Mouse (Mus musculus): Measurements from ENCODE around the gene Bcl2a1d. TPM values are rescaled to one million over a fixed set of nuclear protein-coding genes. Genes with fewer than 3 reads are reported as not detected.

Gene Bcl2a1d
- 0.31 and 0.55 TPM in 2 replicates for polyA plus RNA-seq (2021; fragmentation: Nextera tagmentation)
- long read RNA-seq, experiment 1, result 0 reads
- long read RNA-seq, experiment 2, result 0 reads

GRCm38 (mm10) chr9:88731728-88732127, at the start of gene Bcl2a1d:
Gene Bcl2a1d (minus strand): TSS chr9:88731914.

GRCm38 (mm10) chr9:88719989-88720537, 11.7 kb downstream of the Bcl2a1d start, which contains the start of gene Mthfsl:
Gene Mthfsl (minus strand): TSS chr9:88720296.

Other genes with a start within 250 kb of the Bcl2a1d start
- 13.5 and 16.0 TPM in 2 replicates for gene Syncrip, start 249.3 kb downstream of the Bcl2a1d start, polyA plus RNA-seq (2021; fragmentation: Nextera tagmentation)
- 8.0 and 9.5 TPM in 2 replicates for gene Zfp949, start 183.9 kb downstream of the Bcl2a1d start, polyA plus RNA-seq (2021; fragmentation: Nextera tagmentation)
- gene Trim43a, start 151.0 kb downstream of the Bcl2a1d start, polyA plus RNA-seq (2021; fragmentation: Nextera tagmentation), result 0.10 TPM in 1 of 2 replicates, not detected in the other
- 82.1 and 95.7 TPM in 2 replicates for gene Mthfsl, start 11.6 kb downstream of the Bcl2a1d start, polyA plus RNA-seq (2021; fragmentation: Nextera tagmentation)
- not detected in 2 replicates for gene Trim43c, start 107.2 kb upstream of the Bcl2a1d start, polyA plus RNA-seq (2021; fragmentation: Nextera tagmentation)
- 1.1 and 1.5 TPM in 2 replicates for gene Bcl2a1a, start 225.0 kb upstream of the Bcl2a1d start, polyA plus RNA-seq (2021; fragmentation: Nextera tagmentation)